Mouse (Mus musculus): ENCODE measurements around the gene P3h3. TPM values are rescaled to one million over a fixed set of nuclear protein-coding genes. Genes with fewer than 3 reads are reported as not detected.

Gene P3h3
- total RNA-seq, 4 experiments from 2014 or later = 2.0 to 4.5 (median 3.3) TPM

Other genes starting within 250 kb of the P3h3 start
- under 1 TPM; 0.44 to 0.70 (median 0.51) TPM for gene C1s2, start 221.7 kb downstream of the P3h3 start, total RNA-seq (2022)
- gene Lpcat3, start 194.7 kb downstream of the P3h3 start, total RNA-seq (2022) = 10 to 100 TPM; 12.6 to 18.1 (median 15.6) TPM
- gene Emg1, start 145.6 kb downstream of the P3h3 start, total RNA-seq (2022) = 10 to 100 TPM; 62.1 to 74.4 (median 66.1) TPM
- 100 to 1,000 TPM; 140 to 157 (median 153) TPM for gene Phb2, start 145.4 kb downstream of the P3h3 start, total RNA-seq (2022)
- 1 to 10 TPM in 3 of 4 experiments, under 1 TPM in 1; 0.80 to 2.0 (median 1.2) TPM for gene Ptpn6, start 119.0 kb downstream of the P3h3 start, total RNA-seq (2022)
- 100 to 1,000 TPM; 146 to 173 (median 164) TPM for gene Grcc10, start 116.4 kb downstream of the P3h3 start, total RNA-seq (2022)
- gene Gm45234, start 101.7 kb downstream of the P3h3 start, total RNA-seq (2022) = not detected
- gene Atn1, start 101.2 kb downstream of the P3h3 start, total RNA-seq (2022) = 10 to 100 TPM; 41.9 to 59.4 (median 49.2) TPM
- 1 to 10 TPM in 3 of 4 experiments, under 1 TPM in 1; 0.75 to 1.4 (median 1.1) TPM for gene Eno2, start 88.1 kb downstream of the P3h3 start, total RNA-seq (2022)
- gene Lrrc23, start 78.0 kb downstream of the P3h3 start, total RNA-seq (2022) = not detected
- 1 to 10 TPM; 1.9 to 4.1 (median 2.9) TPM for gene Spsb2, start 49.1 kb downstream of the P3h3 start, total RNA-seq (2022)
- gene Tpi1, start 43.5 kb downstream of the P3h3 start, total RNA-seq (2022) = 1,000 to 10,000 TPM; 2,418 to 2,798 (median 2,572) TPM
- 10 to 100 TPM; 44.3 to 48.1 (median 45.2) TPM for gene Usp5, start 28.3 kb downstream of the P3h3 start, total RNA-seq (2022)
- gene Cdca3, start 28.2 kb downstream of the P3h3 start, total RNA-seq (2022) = under 1 TPM; 0.31 to 0.51 (median 0.37) TPM
- gene Gnb3, start 17.5 kb downstream of the P3h3 start, total RNA-seq (2022) = 1 to 10 TPM in 2 of 4 experiments, under 1 TPM in 2; 0.70 to 1.1 (median 1.0) TPM
- not detected for gene Gpr162, start 6.2 kb upstream of the P3h3 start, total RNA-seq (2022)
- under 1 TPM in 1 of 4 experiments, not detected in 3; 0.11 TPM for gene Cd4, start 30.5 kb upstream of the P3h3 start, total RNA-seq (2022)
- under 1 TPM in 1 of 4 experiments, not detected in 3; 0.31 TPM for gene Lag3, start 54.0 kb upstream of the P3h3 start, total RNA-seq (2022)
- 10 to 100 TPM; 64.6 to 83.2 (median 76.8) TPM for gene Ptms, start 62.4 kb upstream of the P3h3 start, total RNA-seq (2022)
- gene Mlf2, start 73.6 kb upstream of the P3h3 start, total RNA-seq (2022) = 100 to 1,000 TPM; 192 to 219 (median 202) TPM
- 100 to 1,000 TPM; 122 to 142 (median 131) TPM for gene Cops7a, start 107.8 kb upstream of the P3h3 start, total RNA-seq (2022)
- gene Pianp, start 138.9 kb upstream of the P3h3 start, total RNA-seq (2022) = under 1 TPM in 3 of 4 experiments, not detected in 1; 0.19 to 0.70 (median 0.36) TPM
- 10 to 100 TPM; 24.3 to 29.7 (median 27.4) TPM for gene Zfp384, start 151.4 kb upstream of the P3h3 start, total RNA-seq (2022)
- 10 to 100 TPM; 19.8 to 22.3 (median 20.7) TPM for gene Ing4, start 182.0 kb upstream of the P3h3 start, total RNA-seq (2022)
- 1 to 10 TPM in 3 of 4 experiments, under 1 TPM in 1; 0.97 to 2.5 (median 1.5) TPM for gene Acrbp, start 191.9 kb upstream of the P3h3 start, total RNA-seq (2022)
- gene Lpar5, start 210.2 kb upstream of the P3h3 start, total RNA-seq (2022) = under 1 TPM in 1 of 4 experiments, not detected in 3; 0.20 TPM
- 10 to 100 TPM; 72.6 to 77.3 (median 74.3) TPM for gene Chd4, start 238.2 kb upstream of the P3h3 start, total RNA-seq (2022)

Data from gastrocnemius, adult 8-10 months (tissue).